Mouse (Mus musculus) limb, embryonic 11.5 days (tissue): ENCODE results near the gene Plvap. TPM values are rescaled to one million over a fixed set of nuclear protein-coding genes. Genes with fewer than 3 reads are reported as not detected.
A peak's percentile ranks its signal among the peaks of the same experiment; 100 is the strongest.

ENCODE experiments used
- ATAC-seq: fragments of 200-750 bp; cut with Nextera tagmentation; 2 replicates; pipeline ENCODE4 v1.8.0; 2017; ENCODE audit warnings: low read depth; ENCODE audit not compliant: insufficient number of reproducible peaks, low FRiP score, low TSS enrichment
- DNase-seq: peaks from one replicate; pipeline ENCODE4 v3.0.0-alpha.2; 2015; ENCODE audit warnings: low spot score
- H3K27ac ChIP-seq: fragments of 300-500 bp; sonication (generic); replicated peaks from 2 replicates; pipeline ENCODE4 v1.5.1; 2014; ENCODE audit warnings: low read depth, mild to moderate bottlenecking, low read length
- H3K27me3 ChIP-seq: fragments of 300-500 bp; sonication (generic); 2 replicates; pipeline ENCODE4 v1.6.1; 2014; ENCODE audit warnings: mild to moderate bottlenecking, low read length, mixed read lengths; ENCODE audit not compliant: control insufficient read depth, insufficient read depth
- H3K36me3 ChIP-seq: fragments of 300-500 bp; sonication (generic); 2 replicates; pipeline ENCODE4 v1.6.1; 2014; ENCODE audit warnings: mild to moderate bottlenecking, low read length, moderate library complexity, mixed read lengths; ENCODE audit not compliant: control insufficient read depth, insufficient read depth
- H3K4me1 ChIP-seq: fragments of 300-500 bp; sonication (generic); 2 replicates; pipeline ENCODE4 v1.6.1; 2014; ENCODE audit warnings: low read length, mixed read lengths; ENCODE audit not compliant: control insufficient read depth, insufficient read depth
- H3K4me2 ChIP-seq: fragments of 300-500 bp; sonication (generic); 2 replicates; pipeline ENCODE4 v1.6.1; 2014; ENCODE audit warnings: low read depth, mild to moderate bottlenecking, moderate library complexity; ENCODE audit not compliant: severe bottlenecking
- H3K4me3 ChIP-seq: fragments of 300-500 bp; sonication (generic); 2 replicates; pipeline ENCODE4 v1.5.1; 2014; ENCODE audit warnings: low read depth, low read length
- H3K9ac ChIP-seq: fragments of 300-500 bp; sonication (generic); 2 replicates; pipeline ENCODE4 v1.6.1; 2014; ENCODE audit warnings: mild to moderate bottlenecking, low read length
- H3K9me3 ChIP-seq: fragments of 300-500 bp; sonication (generic); 2 replicates; pipeline ENCODE4 v1.6.1; 2016; ENCODE audit warnings: low read length; ENCODE audit not compliant: control insufficient read depth
- WGBS: fragments of 180-500 bp; shearing (Covaris S2); extraction: QIAGEN DNeasy Blood & Tissue Kit; methylation state at CpG from one replicate; pipeline ENCODE4 v1.1.7; 2014; 5-methylcytosine and 5-hydroxymethylcytosine counted together
- polyA plus RNA-seq: library from polyadenylated mRNA; unstranded; fragments of >200 nt; fragmentation: Nextera tagmentation; extraction: Ambion mirVana; gene quantifications from 2 replicates; pipeline ENCODE4 v1.2.1, GENCODE M21; 2014

Plvap gene
- polyA plus RNA-seq, 1 experiment from 2014 or later, result 58.2 TPM

GRCm38 (mm10) chr8:71550754-71551153, 39.2 kb upstream of the Plvap start:
- Histone ChIP-seq H3K9ac (no peak overlapping the region), H3K4me3 (no peak overlapping the region), H3K27me3 (no peaks in the 10 kb centered on the region), H3K36me3 (peaks cover 3% of the 10 kb centered on the region), H3K4me1 (no peaks in the 10 kb centered on the region), H3K27ac (no peak overlapping the region), H3K9me3 (no peaks in the 10 kb centered on the region), H3K4me2 (no peak overlapping the region)
- DNase-seq (no peak), ATAC-seq (no peak)
- WGBS, result 73% methylated on average over 7 of the region's 7 CpGs

GRCm38 (mm10) chr8:71547590-71547989, 36.0 kb upstream of the Plvap start:
- no peak for DNase-seq
- no peak for ATAC-seq
- Histone ChIP-seq H3K9me3 (no peaks in the 10 kb centered on the region), H3K27ac (no peak overlapping the region), H3K4me2 (no peak overlapping the region), H3K4me1 (peaks cover 6% of the 10 kb centered on the region; the same call in 1 of the 2 replicates), H3K9ac (no peak overlapping the region), H3K4me3 (no peak overlapping the region), H3K27me3 (no peaks in the 10 kb centered on the region), H3K36me3 (peaks cover 5% of the 10 kb centered on the region)
- 90% methylated on average over 7 of the region's 7 CpGs for WGBS

- Histone ChIP-seq H3K4me3 (no peak overlapping the region), H3K9ac (no peak overlapping the region), H3K4me2 (no peak overlapping the region), H3K27ac (no peak overlapping the region), H3K36me3 (peaks cover 5% of the 10 kb centered on the region), H3K4me1 (peaks cover 6% of the 10 kb centered on the region; the same call in 1 of the 2 replicates), H3K9me3 (no peaks in the 10 kb centered on the region), H3K27me3 (no peaks in the 10 kb centered on the region)
- DNase-seq (no peak), ATAC-seq (no peak)
- 92% methylated on average over 11 of the region's 11 CpGs for WGBS
Measured at GRCm38 (mm10) chr8:71545053-71545452, 33.5 kb upstream of the Plvap start.

GRCm38 (mm10) chr8:71543755-71544154, 32.2 kb upstream of the Plvap start:
- 93% methylated on average over 9 of the region's 9 CpGs for WGBS
- peak overlapping the region; percentile 88 for H3K4me2 ChIP-seq
- ATAC-seq, result no peak

GRCm38 (mm10) chr8:71542632-71543343, 31.2 kb upstream of the Plvap start, which contains the start of gene Mvb12a:
Mvb12a (plus strand) TSS chr8:71542922.
- Histone ChIP-seq H3K27me3 (no peaks in the 10 kb centered on the region), H3K4me3 (peak within 1 kb of the TSS; percentile 68), H3K27ac (0 out of 2 replicates have a peak within 1 kb of the TSS, but pooled peaks have one; percentile 1), H3K4me2 (peak within 1 kb of the TSS; percentile 88), H3K9me3 (no peaks in the 10 kb centered on the region), H3K4me1 (peaks cover 7% of the 10 kb centered on the region; the same call in 1 of the 2 replicates), H3K9ac (peak within 1 kb of the TSS; percentile 66), H3K36me3 (peaks cover 5% of the 10 kb centered on the region)
- WGBS, result under 1% methylated on average over 53 of the region's 55 CpGs
- ATAC-seq (peak; percentile 91), DNase-seq (peak; percentile 96)

More at GRCm38 (mm10) chr8:71543755-71544154, 32.2 kb upstream of the Plvap start:
- Histone ChIP-seq H3K4me3 (peak overlapping the region; percentile 68; the same call in 1 of the 2 replicates), H3K4me1 (peaks cover 6% of the 10 kb centered on the region; the same call in 1 of the 2 replicates), H3K27me3 (no peaks in the 10 kb centered on the region), H3K9me3 (no peaks in the 10 kb centered on the region), H3K27ac (no peak overlapping the region), H3K9ac (no peak overlapping the region), H3K36me3 (peaks cover 5% of the 10 kb centered on the region)
- no peak for DNase-seq

- Histone ChIP-seq H3K4me1 (0 out of 2 replicates have a peak, but pooled peaks cover 3% of the 10 kb centered on the region), H3K36me3 (no peaks in the 10 kb centered on the region), H3K9ac (peak within 1 kb of the TSS; percentile 32), H3K4me3 (peak within 1 kb of the TSS; percentile 31), H3K27ac (no peak within 1 kb of the TSS), H3K4me2 (peak within 1 kb of the TSS; percentile 60), H3K9me3 (no peaks in the 10 kb centered on the region), H3K27me3 (no peaks in the 10 kb centered on the region; the same call in 1 of the 2 replicates)
- peak; percentile 71; the same call in 1 of the 2 replicates for ATAC-seq
- 4% methylated on average over 37 of the region's 37 CpGs for WGBS
- DNase-seq, result peak; percentile 85
Measured at GRCm38 (mm10) chr8:71537028-71537867, 25.7 kb upstream of the Plvap start, which contains the start of gene Bst2. Bst2 (minus strand) TSS chr8:71537456.

GRCm38 (mm10) chr8:71535663-71536062, 24.1 kb upstream of the Plvap start:
- H3K27me3 ChIP-seq, result no peaks in the 10 kb centered on the region; the same call in 1 of the 2 replicates
- no peak overlapping the region for H3K4me3 ChIP-seq
- no peaks in the 10 kb centered on the region for H3K36me3 ChIP-seq
- ATAC-seq, result no peak
- H3K4me2 ChIP-seq, result no peak overlapping the region
- WGBS, result 61% methylated on average over 5 of the region's 5 CpGs
- H3K9me3 ChIP-seq, result no peaks in the 10 kb centered on the region
- H3K27ac ChIP-seq, result no peak overlapping the region
- no peak overlapping the region for H3K9ac ChIP-seq
- 0 out of 2 replicates have a peak, but pooled peaks cover 3% of the 10 kb centered on the region for H3K4me1 ChIP-seq
- DNase-seq, result no peak

GRCm38 (mm10) chr8:71534263-71534810, 22.8 kb upstream of the Plvap start:
- no peak overlapping the region for H3K27ac ChIP-seq
- no peaks in the 10 kb centered on the region for H3K36me3 ChIP-seq
- no peak overlapping the region for H3K4me2 ChIP-seq
- H3K4me3 ChIP-seq, result no peak overlapping the region
- DNase-seq (no peak), ATAC-seq (no peak)
- H3K27me3 ChIP-seq, result no peaks in the 10 kb centered on the region; the same call in 1 of the 2 replicates
- H3K9me3 ChIP-seq, result no peaks in the 10 kb centered on the region
- 30% methylated on average over 3 of the region's 3 CpGs for WGBS
- H3K9ac ChIP-seq, result no peak overlapping the region
- H3K4me1 ChIP-seq, result 0 out of 2 replicates have a peak, but pooled peaks cover 3% of the 10 kb centered on the region
